18 mouse cellular contexts compared by ENCODE assay signal in the genomic region with DNA sequence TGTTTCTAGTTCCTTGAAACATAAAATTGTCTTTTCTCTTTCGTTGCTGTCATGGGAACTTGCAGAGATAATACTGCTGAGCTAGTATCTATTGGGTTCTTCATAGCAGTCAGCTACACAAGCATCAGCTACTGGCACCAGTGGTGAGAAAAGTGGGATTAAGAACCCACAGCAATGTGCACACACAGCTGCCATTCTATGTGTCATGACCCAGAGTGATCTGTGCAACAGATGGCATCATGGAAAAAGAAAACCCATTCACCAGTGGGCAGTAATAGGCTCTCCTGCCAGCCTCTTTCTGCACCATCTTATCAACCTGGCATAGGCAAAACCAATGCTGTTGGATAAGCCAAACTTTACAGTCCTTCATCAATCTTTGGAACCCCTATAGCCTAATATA.
DNase-seq lines count a peak whose midpoint lies in the region; TF ChIP-seq lines count a peak whose summit lies in the region.
"Had no signal": no experiment of that assay in that cellular context is flagged by ENCODE, and none has a peak within 500 bp of the region (broad histone marks: within the 10 kb centered on the region; RNA-seq: fewer than 3 reads in every experiment).

No protein-coding gene starts in this region.

- DNase-seq in heart, postnatal 25 days (ENCODE audit: low spot score) = no peak
- DNase-seq in kidney, postnatal 4 days = no peak
- DNase-seq: adrenal gland, adult 2 months; adrenal gland, adult 8-10 months; adrenal gland, postnatal 10 days; adrenal gland, postnatal 14 days; adrenal gland, postnatal 25 days; adrenal gland, postnatal 36 days; B cell, adult 2 months; cerebellum, adult 11 months; cerebellum, adult 11-12 months; cerebellum, adult 18-20 months; cerebellum, adult 2 months had no signal

- TF ChIP-seq CTCF in C2C12 (IDR thresholded peaks at IDR 0.05; ENCODE audit: control insufficient read depth, insufficient read depth, insufficient read length) = no peak

- TF ChIP-seq POLR2A in myocyte (IDR thresholded peaks at IDR 0.05; ENCODE audit: insufficient read length, low read depth) = no peak

- no peak overlapping the region for H3ac ChIP-seq in C2C12 (ENCODE audit: control insufficient read depth, insufficient read length, low read depth)
- no peak overlapping the region for H3ac ChIP-seq in myocyte (ENCODE audit: control insufficient read depth, insufficient read length)

- H3K79me2 ChIP-seq in C2C12 (ENCODE audit: control insufficient read depth, insufficient read depth) (no peaks in the 10 kb centered on the region), myocyte (ENCODE audit: control insufficient read depth, insufficient read depth) (no peaks in the 10 kb centered on the region)

- H3K79me3 ChIP-seq in C2C12 (ENCODE audit: low read depth) = no peaks in the 10 kb centered on the region

- H3K36me3 ChIP-seq in C2C12 (ENCODE audit: control insufficient read depth, insufficient read depth) = no peaks in the 10 kb centered on the region
- H3K36me3 ChIP-seq in myocyte (ENCODE audit: control insufficient read depth, insufficient read depth) = no peaks in the 10 kb centered on the region
- H3K36me3 ChIP-seq: G1E had no signal

- intact Hi-C loops in heart, postnatal 25 days (cut with DNase I) = no loop called here

- no peaks in the 10 kb centered on the region for H3K27me3 ChIP-seq in C2C12 (ENCODE audit: control insufficient read depth, insufficient read depth, insufficient read length)
- H3K27me3 ChIP-seq in myocyte (ENCODE audit: control insufficient read depth, insufficient read depth, insufficient read length) = no peaks in the 10 kb centered on the region
- H3K27me3 ChIP-seq: CH12.LX, Patski had no signal

- H3K4me3 ChIP-seq in C2C12 (ENCODE audit: insufficient read depth, poor library complexity, severe bottlenecking) (no peak overlapping the region), myocyte (no peak overlapping the region)

- H3K4me2 ChIP-seq in myocyte (ENCODE audit: low read depth) = no peak overlapping the region

TF ChIP-seq in C2C12, 6 proteins besides CTCF, POLR2A, EP300 and RAD21:
- TF ChIP-seq FOSL1 (IDR thresholded peaks at IDR 0.05; ENCODE audit: insufficient read depth, low read length, poor library complexity, severe bottlenecking) = no peak
- TF ChIP-seq MAX (IDR thresholded peaks at IDR 0.05) = no peak
- TF ChIP-seq MYOD1 (IDR thresholded peaks at IDR 0.05; ENCODE audit: control insufficient read depth, insufficient read length, low read depth) = peak; percentile 33

TF ChIP-seq in myocyte, 11 proteins besides CTCF, POLR2A, EP300 and RAD21:
- TF ChIP-seq TCF12 (IDR thresholded peaks at IDR 0.05; ENCODE audit: insufficient read depth, poor library complexity, severe bottlenecking) (no peak), SRF (IDR thresholded peaks at IDR 0.05; ENCODE audit: control insufficient read depth, insufficient read length, low read depth) (no peak), MYOG (IDR thresholded peaks at IDR 0.05; ENCODE audit: control insufficient read depth in 1 of 3, insufficient read depth in 1 of 3, insufficient read length in 2 of 3, low read depth in 2 of 3) (peak in 1 of 3 experiments; percentile 47), POLR2AphosphoS2 (IDR thresholded peaks at IDR 0.05; ENCODE audit: insufficient read length, low read depth) (no peak), MYOD1 (IDR thresholded peaks at IDR 0.05; ENCODE audit: control insufficient read depth in 1 of 3, insufficient read length in 2 of 3, low read depth in 2 of 3) (peak; percentile 74 to 94 (median 82)), MAX (IDR thresholded peaks at IDR 0.05; ENCODE audit: low read depth) (no peak), USF1 (IDR thresholded peaks at IDR 0.05; ENCODE audit: low read depth) (no peak), REST (IDR thresholded peaks at IDR 0.05; ENCODE audit: insufficient read depth, insufficient read length) (no peak), E2F4 (IDR thresholded peaks at IDR 0.05; ENCODE audit: insufficient read depth) (no peak), CEBPB (IDR thresholded peaks at IDR 0.05; ENCODE audit: insufficient read depth, poor library complexity, severe bottlenecking) (no peak), TCF3 (IDR thresholded peaks at IDR 0.05; ENCODE audit: insufficient read length, low read depth) (peak; percentile 61)
